Mouse (Mus musculus) mouse trophoblast stem cell (cell line): ENCODE results near the gene Aaas.

Experiments
- in situ Hi-C, 2 experiments: fragments of 300-500 bp; cut with MseI, MboI; formaldehyde crosslinking; loops; 2 replicates in 1 of 2; 3 replicates in 1 of 2; pipeline ENCODE4 v1.15.1; 2025

Gene Aaas

DNA sequence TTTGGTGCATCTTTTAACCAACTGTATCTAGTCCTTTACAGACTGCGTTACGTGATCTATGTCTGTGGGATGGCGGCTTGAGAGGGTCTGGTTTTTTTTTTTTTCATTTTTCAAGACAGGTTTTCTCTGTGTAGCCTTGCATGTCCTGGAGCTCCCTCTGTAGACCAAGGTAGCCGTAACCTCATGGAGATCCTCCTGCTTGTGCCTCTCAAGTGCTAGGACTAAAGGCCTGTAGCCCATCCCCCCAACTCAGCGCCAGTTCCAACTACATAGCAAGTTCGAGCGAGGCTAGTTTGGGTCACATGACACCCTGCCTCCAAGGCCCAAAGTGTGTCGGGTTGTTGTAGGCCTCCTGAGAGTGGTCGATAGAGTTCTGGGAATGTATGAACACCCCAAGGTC lies 41.9 kb downstream of the Aaas start:
- in situ Hi-C loops: no loop called here

DNA sequence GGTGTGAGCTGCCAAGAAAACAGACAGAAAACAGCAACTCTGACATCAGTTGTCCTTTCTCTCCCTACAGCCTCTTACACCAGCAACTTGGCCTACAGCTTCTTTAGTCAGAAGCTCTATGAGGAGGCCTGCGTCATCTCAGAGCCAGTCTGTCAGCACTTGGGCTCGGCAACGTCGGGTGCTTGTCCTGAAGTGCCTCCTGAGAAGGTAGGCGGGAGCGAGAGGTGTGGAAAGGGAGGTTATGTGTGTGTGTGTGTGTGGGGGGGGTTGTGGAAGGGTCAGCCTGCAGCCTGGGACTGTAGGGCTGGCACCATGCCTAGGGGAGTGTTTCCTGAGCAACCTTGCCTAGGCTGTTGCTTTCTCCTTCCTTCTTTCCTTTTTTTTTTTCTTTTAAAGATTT lies 48.0 kb downstream of the Aaas start:
- in situ Hi-C loops: no loop called here

DNA sequence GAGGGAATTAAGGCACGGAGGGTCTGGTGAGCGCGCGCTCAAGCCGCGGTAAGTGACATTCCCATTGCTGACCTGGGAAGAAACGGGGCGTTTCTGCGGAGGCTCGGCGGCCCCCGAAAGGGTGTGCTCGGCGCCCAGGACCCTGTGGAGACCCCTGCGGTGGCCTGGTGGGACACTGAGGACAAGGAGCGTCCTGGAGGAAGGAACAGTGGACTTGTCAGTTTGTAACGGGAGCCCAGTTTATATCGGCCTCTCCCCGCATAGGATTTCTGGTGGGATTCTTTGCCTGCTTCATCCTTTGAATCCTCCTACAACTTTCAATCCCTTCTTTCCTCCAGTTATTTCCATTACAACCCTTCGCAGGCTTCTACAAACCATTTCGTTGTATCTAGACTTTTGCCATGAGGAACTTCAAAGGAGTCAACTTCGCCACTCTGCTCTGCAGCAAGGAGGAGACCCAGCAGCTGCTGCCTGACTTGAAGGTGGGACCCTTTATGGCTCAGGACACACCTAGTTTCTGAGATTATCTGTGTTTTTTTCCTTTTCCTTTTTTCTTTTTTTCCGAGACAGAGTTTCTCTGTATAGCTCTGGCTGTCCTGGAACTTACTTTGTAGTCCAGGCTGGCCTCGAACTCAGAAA lies 54.1 kb downstream of the Aaas start:
- in situ Hi-C loops: no loop called here

DNA sequence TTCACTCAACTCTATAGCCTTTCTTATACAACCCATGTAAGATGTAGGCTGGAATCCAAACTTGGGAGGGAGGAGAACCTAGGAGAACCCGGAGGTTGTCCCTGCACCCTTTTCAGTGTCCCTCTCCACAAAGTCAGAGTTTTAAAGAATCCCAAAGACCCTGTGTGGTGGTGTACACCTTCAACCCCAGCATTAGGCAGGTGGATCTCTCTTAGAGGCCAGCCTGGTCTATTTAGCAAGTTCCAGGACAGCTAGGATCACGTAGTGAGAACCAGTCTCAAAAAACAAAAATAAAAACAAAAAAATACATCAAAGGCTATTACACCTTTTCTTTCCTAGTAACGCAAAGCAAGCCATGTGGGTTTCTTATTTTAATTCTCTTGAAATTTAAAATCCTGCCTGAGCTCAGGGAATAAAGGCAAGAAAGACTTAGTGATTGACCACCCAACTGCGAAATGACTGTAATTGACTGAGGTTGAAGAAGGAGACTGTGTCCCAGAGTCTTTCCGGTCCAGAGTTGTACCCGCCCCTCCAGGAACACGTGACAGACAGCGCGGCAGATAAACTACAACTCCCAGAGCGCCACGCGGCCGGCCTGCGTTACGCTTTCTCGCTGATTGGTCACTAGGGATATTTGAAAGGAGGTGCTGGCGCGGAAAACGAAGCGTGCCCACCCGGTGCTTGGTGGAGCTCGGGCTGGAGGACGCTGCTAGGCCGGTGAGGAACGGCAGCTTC lies 54.8 kb downstream of the Aaas start, which contains the start of gene Espl1:
Espl1 (plus strand) TSS at position 634 of the 735 bp plus-strand sequence.
- in situ Hi-C loops: no loop called here
